Mouse (Mus musculus) ES-Bruce4 (cell line): ENCODE data around the gene Rnf168. TPM values are rescaled to one million over a fixed set of nuclear protein-coding genes. Genes with fewer than 3 reads are reported as not detected.
"Not testable (repeated sequence)": the region's sequence is repeated elsewhere in the genome, so short reads cannot be mapped to it uniquely, and the experiment has no call there.

Source experiments
- H3K27ac ChIP-seq: 2 replicates; pipeline ENCODE4 v1.5.1; 2012; ENCODE audit warnings: low read length, inconsistent platforms; ENCODE audit not compliant: insufficient read depth
- H3K27me3 ChIP-seq: 2 replicates; pipeline ENCODE4 v1.6.1; 2012; ENCODE audit warnings: mild to moderate bottlenecking, low read length, inconsistent platforms; ENCODE audit not compliant: control insufficient read depth, poor library complexity, insufficient read depth, severe bottlenecking
- H3K36me3 ChIP-seq: 2 replicates; pipeline ENCODE4 v1.6.1; 2012; ENCODE audit warnings: inconsistent platforms, mild to moderate bottlenecking, low read length, moderate library complexity; ENCODE audit not compliant: control insufficient read depth, poor library complexity, insufficient read depth, severe bottlenecking
- H3K4me1 ChIP-seq: one replicate; pipeline ENCODE4 v1.8.1; 2011; ENCODE audit warnings: low read length; ENCODE audit not compliant: control insufficient read depth, insufficient read depth
- H3K4me3 ChIP-seq: 2 replicates; pipeline ENCODE4 v1.5.1; 2011; ENCODE audit warnings: low read depth, mild to moderate bottlenecking, low read length
- H3K9ac ChIP-seq: 2 replicates; pipeline ENCODE4 v1.6.1; 2012; ENCODE audit warnings: low read depth, mild to moderate bottlenecking, inconsistent platforms; ENCODE audit not compliant: poor library complexity, severe bottlenecking
- H3K9me3 ChIP-seq: replicated peaks from 2 replicates; pipeline ENCODE4 v1.6.1; 2012; ENCODE audit warnings: mild to moderate bottlenecking, low read length, inconsistent platforms; ENCODE audit not compliant: control insufficient read depth, poor library complexity, insufficient read depth, severe bottlenecking
- CTCF ChIP-seq: IDR thresholded peaks from one replicate; pipeline ENCODE4 v1.8.1; 2011; ENCODE audit warnings: low read depth, low read length
- EP300 ChIP-seq: IDR thresholded peaks from 2 replicates; pipeline ENCODE4 v1.6.1; 2011; ENCODE audit warnings: low read depth, low read length; ENCODE audit not compliant: insufficient read depth
- POLR2A ChIP-seq: IDR thresholded peaks from one replicate; pipeline ENCODE4 v1.8.1; 2011; ENCODE audit warnings: low read length; ENCODE audit not compliant: insufficient read depth
- polyA plus RNA-seq: library from polyadenylated mRNA; stranded (reverse); fragments of >200 nt; gene quantifications from 2 replicates; pipeline ENCODE4 v1.2.4, GENCODE M21; 2011; ENCODE audit warnings: low read depth; ENCODE audit not compliant: missing spikeins, insufficient read depth, insufficient read length

Rnf168 gene
- polyA plus RNA-seq, 1 experiment, result 31.0 TPM

DNA sequence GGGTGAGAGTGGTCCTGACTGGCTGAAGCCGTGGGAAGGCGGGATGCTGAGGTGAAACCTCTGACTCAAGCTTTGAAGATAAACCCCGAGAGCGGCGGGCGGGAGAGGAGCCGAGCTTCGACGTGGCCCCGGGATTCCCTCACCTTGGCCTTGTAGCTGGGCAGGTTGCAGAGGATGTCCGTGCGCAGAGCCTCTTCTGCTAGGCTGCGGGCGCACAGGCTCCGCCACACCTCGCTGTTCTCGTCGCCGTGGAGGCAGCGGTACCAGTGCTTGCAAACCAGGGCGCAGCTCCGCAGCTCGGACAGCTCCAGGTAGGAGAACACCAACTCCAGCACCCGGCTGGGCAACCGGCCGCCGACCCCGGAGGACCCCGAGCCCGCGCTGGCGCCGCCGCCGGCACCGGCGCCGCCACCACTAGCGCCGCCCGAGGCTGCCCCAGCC lies 30.9 kb upstream of the Rnf168 start:
- H3K36me3 ChIP-seq, result no peaks in the 10 kb centered on the region
- peak overlapping the region; percentile 21; the same call in 1 of the 2 replicates for H3K27ac ChIP-seq
- no peaks in the 10 kb centered on the region for H3K9me3 ChIP-seq
- H3K27me3 ChIP-seq, result no peaks in the 10 kb centered on the region
- peaks cover 3% of the 10 kb centered on the region for H3K4me1 ChIP-seq
- TF ChIP-seq POLR2A (no peak), CTCF (no peak), EP300 (no peak)
- peak overlapping the region; percentile 83 for H3K9ac ChIP-seq
- H3K4me3 ChIP-seq, result peak overlapping the region; percentile 81

DNA sequence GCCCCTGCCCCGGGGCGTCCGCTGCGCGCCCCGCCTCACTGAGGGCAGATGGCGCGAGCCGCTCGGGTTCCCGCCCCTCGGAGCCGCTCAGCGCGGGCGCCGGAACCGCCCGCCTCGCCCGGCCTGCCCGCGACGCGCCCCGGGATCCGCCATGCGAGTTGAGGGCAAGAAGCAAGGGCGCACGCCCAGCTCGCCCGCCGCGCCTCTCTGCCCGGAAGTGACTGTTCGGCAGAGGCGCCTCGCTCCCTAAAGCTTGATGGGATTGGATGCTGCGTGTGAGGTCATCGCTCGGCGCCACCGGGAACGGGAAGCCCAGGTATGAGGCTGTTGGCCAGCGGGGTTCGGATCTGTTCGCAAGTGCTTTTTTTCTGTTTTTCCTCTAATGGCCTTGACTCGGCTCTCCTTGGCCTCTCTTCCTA lies 30.3 kb upstream of the Rnf168 start, which contains the start of the genes Fbxo45 and Wdr53:
Gene Fbxo45 (minus strand): TSS at position 207 of the 419 bp plus-strand sequence.
Gene Wdr53 (plus strand): TSS at position 276 of the 419 bp plus-strand sequence.
- Histone ChIP-seq H3K9ac (peak within 1 kb of the TSS; percentile 83), H3K4me3 (peak within 1 kb of the TSS; percentile 90), H3K27ac (peak within 1 kb of the TSS; percentile 21; the same call in 1 of the 2 replicates), H3K4me1 (peaks cover 3% of the 10 kb centered on the region), H3K36me3 (peaks cover 2% of the 10 kb centered on the region; the same call in 1 of the 2 replicates), H3K9me3 (no peaks in the 10 kb centered on the region), H3K27me3 (no peaks in the 10 kb centered on the region)
- TF ChIP-seq EP300, result no peak
- no peak for TF ChIP-seq POLR2A
- TF ChIP-seq CTCF, result no peak

DNA sequence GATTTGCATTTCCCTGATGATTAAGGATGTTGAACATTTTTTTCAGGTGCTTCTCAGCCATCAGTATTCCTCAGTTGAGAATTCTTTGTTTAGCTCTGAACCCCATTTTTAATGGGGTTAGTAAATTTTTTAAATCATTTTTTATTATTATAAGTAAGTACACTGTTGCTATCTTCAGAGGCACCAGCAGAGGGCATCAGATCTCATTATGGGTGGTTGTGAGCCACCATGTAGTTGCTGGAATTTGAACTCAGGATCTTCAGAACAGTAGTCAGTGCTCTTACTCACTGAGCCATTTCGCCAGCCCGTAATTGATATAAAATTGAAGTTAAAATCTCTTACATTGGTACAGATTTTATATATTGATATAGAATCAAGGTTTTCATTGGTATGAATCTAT lies 13.0 kb upstream of the Rnf168 start:
- H3K9me3 ChIP-seq, H3K36me3 ChIP-seq, H3K27me3 ChIP-seq, H3K4me3 ChIP-seq, H3K9ac ChIP-seq, H3K27ac ChIP-seq, H3K4me1 ChIP-seq: not testable (repeated sequence)

DNA sequence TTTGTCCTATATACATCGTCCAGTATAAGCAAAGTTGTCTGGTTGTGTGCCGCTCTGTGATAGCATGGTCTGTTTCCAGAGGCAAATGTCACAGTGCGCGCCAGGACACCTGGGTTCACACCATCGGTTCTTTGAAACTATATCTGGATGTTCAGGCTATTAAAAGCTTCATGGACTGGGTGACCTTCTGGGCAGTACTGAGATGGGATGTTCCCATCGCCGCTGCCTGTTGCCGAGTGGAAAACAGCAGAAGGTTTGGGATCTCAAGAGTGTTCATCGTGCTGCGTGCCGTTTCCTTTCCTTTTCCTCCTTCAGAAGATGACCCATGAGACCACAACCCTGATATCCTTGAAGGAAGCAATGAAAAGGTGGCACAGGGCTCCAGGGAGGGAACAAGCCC lies 6.0 kb upstream of the Rnf168 start, which contains the start of gene Smco1:
Gene Smco1 (plus strand): TSS at position 178 of the 400 bp plus-strand sequence.
- TF ChIP-seq EP300 (no peak), CTCF (no peak), POLR2A (no peak)

DNA sequence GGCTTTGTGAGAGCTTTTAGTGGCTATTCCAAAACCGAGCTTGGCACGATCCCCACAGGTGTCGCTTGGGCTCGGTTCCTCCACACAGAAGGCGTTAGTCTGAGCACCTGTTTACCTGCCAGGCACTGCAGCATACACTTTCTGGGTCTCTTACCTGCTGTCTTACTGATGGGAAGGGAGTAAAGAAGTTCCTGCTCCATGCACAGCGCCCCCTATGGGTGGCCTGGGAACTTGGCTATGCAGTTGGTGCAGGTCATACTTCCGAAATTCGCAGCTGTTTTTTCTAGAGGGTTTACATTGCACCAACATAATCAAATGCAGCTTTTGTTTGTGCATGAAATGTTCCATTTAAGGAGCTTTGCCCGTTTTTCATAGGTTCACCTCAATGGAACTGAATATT lies 3.9 kb upstream of the Rnf168 start:
- no peak overlapping the region for H3K4me3 ChIP-seq
- no peaks in the 10 kb centered on the region for H3K9me3 ChIP-seq
- H3K9ac ChIP-seq, result no peak overlapping the region
- no peaks in the 10 kb centered on the region for H3K4me1 ChIP-seq
- TF ChIP-seq CTCF, result peak; percentile 88
- TF ChIP-seq EP300, result no peak
- TF ChIP-seq POLR2A, result no peak
- no peaks in the 10 kb centered on the region for H3K27me3 ChIP-seq
- no peaks in the 10 kb centered on the region for H3K36me3 ChIP-seq
- H3K27ac ChIP-seq, result no peak overlapping the region

More for the DNA sequence above, 6.0 kb upstream of the Rnf168 start, which contains the start of gene Smco1:
- Histone ChIP-seq H3K36me3 (no peaks in the 10 kb centered on the region), H3K9ac (no peak within 1 kb of the TSS), H3K9me3 (no peaks in the 10 kb centered on the region), H3K4me3 (no peak within 1 kb of the TSS), H3K27me3 (no peaks in the 10 kb centered on the region), H3K27ac (no peak within 1 kb of the TSS), H3K4me1 (no peaks in the 10 kb centered on the region)

DNA sequence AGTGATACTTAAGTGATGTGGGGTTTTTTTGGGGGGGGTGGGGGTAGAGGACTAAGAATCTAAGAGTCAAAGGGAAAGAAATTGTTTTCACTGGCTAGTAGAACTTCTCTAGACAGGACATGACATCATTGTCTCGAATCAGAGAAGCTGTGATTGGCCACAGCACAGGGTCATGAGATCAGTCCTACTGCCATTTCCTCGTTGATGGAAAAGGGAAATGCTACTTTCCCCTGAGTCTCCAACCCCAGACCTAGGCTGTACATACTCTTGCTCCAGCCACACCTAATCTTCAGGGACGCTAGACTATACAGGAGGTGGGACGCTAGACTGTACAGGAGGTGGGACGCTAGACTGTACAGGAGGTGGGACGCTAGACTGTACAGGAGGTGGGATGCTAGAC lies 2.2 kb upstream of the Rnf168 start:
- Histone ChIP-seq H3K9ac (no peak overlapping the region), H3K27ac (no peak overlapping the region), H3K4me1 (no peaks in the 10 kb centered on the region), H3K9me3 (peaks cover 9% of the 10 kb centered on the region), H3K27me3 (no peaks in the 10 kb centered on the region), H3K4me3 (peak overlapping the region; percentile 44; the same call in 1 of the 2 replicates), H3K36me3 (peaks cover 7% of the 10 kb centered on the region; the same call in 1 of the 2 replicates)
- TF ChIP-seq CTCF (no peak), POLR2A (no peak), EP300 (no peak)
